Mouse (Mus musculus): ENCODE measurements around the gene Bbs9.
"Not testable (repeated sequence)": the region's sequence is repeated elsewhere in the genome, so short reads cannot be mapped to it uniquely, and the experiment has no call there.

Gene Bbs9

GRCm38 (mm10) chr9:22834994-22835512 lies 359.5 kb downstream of the Bbs9 start:
- no peak for DNase-seq (ENCODE audit: low read depth in 2 of 2, low spot score in 2 of 2)

GRCm38 (mm10) chr9:22837000-22837399 lies 361.5 kb downstream of the Bbs9 start:
- no peak for DNase-seq (ENCODE audit: low read depth in 2 of 2, low spot score in 2 of 2)

- DNase-seq (ENCODE audit: low read depth in 2 of 2, low spot score in 2 of 2) = no peak
Measured at GRCm38 (mm10) chr9:22837702-22838210, 362.2 kb downstream of the Bbs9 start.

- no peak for DNase-seq (ENCODE audit: low read depth in 2 of 2, low spot score in 2 of 2)
Measured at GRCm38 (mm10) chr9:22846048-22846447, 370.5 kb downstream of the Bbs9 start.

GRCm38 (mm10) chr9:22846783-22847182 lies 371.3 kb downstream of the Bbs9 start:
- no peak for DNase-seq (ENCODE audit: low read depth in 2 of 2, low spot score in 2 of 2)

GRCm38 (mm10) chr9:22848800-22849199 lies 373.3 kb downstream of the Bbs9 start:
- no peak for DNase-seq (ENCODE audit: low read depth in 2 of 2, low spot score in 2 of 2)

GRCm38 (mm10) chr9:22849212-22849611 lies 373.7 kb downstream of the Bbs9 start:
- DNase-seq (ENCODE audit: low read depth in 2 of 2, low spot score in 2 of 2) = no peak

- not testable (repeated sequence) for DNase-seq (ENCODE audit: low read depth in 2 of 2, low spot score in 2 of 2)
Measured at GRCm38 (mm10) chr9:22869147-22869546, 393.6 kb downstream of the Bbs9 start.

GRCm38 (mm10) chr9:22870661-22871060 lies 395.1 kb downstream of the Bbs9 start:
- no peak for DNase-seq (ENCODE audit: low read depth in 2 of 2, low spot score in 2 of 2)

- no peak for DNase-seq (ENCODE audit: low read depth in 2 of 2, low spot score in 2 of 2)
Measured at GRCm38 (mm10) chr9:22875231-22875630, 399.7 kb downstream of the Bbs9 start.

GRCm38 (mm10) chr9:22879266-22879665 lies 403.8 kb downstream of the Bbs9 start:
- DNase-seq (ENCODE audit: low read depth in 2 of 2, low spot score in 2 of 2) = no peak

GRCm38 (mm10) chr9:22886351-22886750 lies 410.8 kb downstream of the Bbs9 start:
- no peak for DNase-seq (ENCODE audit: low read depth in 2 of 2, low spot score in 2 of 2)

- no peak for DNase-seq (ENCODE audit: low read depth in 2 of 2, low spot score in 2 of 2)
Measured at GRCm38 (mm10) chr9:22905434-22905833, 429.9 kb downstream of the Bbs9 start.

GRCm38 (mm10) chr9:22916808-22917207 lies 441.3 kb downstream of the Bbs9 start:
- DNase-seq (ENCODE audit: low read depth in 2 of 2, low spot score in 2 of 2) = no peak

GRCm38 (mm10) chr9:22935645-22936044 lies 460.1 kb downstream of the Bbs9 start:
- no peak for DNase-seq (ENCODE audit: low read depth in 2 of 2, low spot score in 2 of 2)

Measured in CD8-positive naive resting alpha-beta T cell, adult 2 months (primary cell).